Comparison of ENCODE assay signal across 24 mouse cellular contexts in genomic region chr9:67509510-67509909, GRCm38 (mm10). TPM values are rescaled to one million over a fixed set of nuclear protein-coding genes. Genes with fewer than 3 reads are reported as not detected.
DNase-seq lines count a peak whose midpoint lies in the region; ATAC-seq and TF ChIP-seq lines count a peak whose summit lies in the region.
"Had no signal": no experiment of that assay in that cellular context is flagged by ENCODE, and none has a peak within 500 bp of the region (broad histone marks: within the 10 kb centered on the region; RNA-seq: fewer than 3 reads in every experiment).

No protein-coding gene starts in this region.

- TF ChIP-seq EP300 in lung, postnatal 0 days (IDR thresholded peaks at IDR 0.05): no peak

- H3K4me2 ChIP-seq in lung, postnatal 0 days (replicated peaks; ENCODE audit: low read depth, low read length): no peak overlapping the region
- H3K4me2 ChIP-seq in embryonic facial prominence, embryonic 14.5 days (ENCODE audit: low read depth, low read length): no peak overlapping the region
- H3K4me2 ChIP-seq in kidney, embryonic 15.5 days: no peak overlapping the region
- H3K4me2 ChIP-seq: embryonic facial prominence, embryonic 15.5 days; forebrain, embryonic 15.5 days; heart, embryonic 11.5 days; heart, embryonic 15.5 days; hindbrain, embryonic 13.5 days had no signal

- H3K9ac ChIP-seq in lung, postnatal 0 days (replicated peaks; ENCODE audit: low read depth): no peak overlapping the region
- H3K9ac ChIP-seq in embryonic facial prominence, embryonic 14.5 days (ENCODE audit: low read depth, low read length): no peak overlapping the region
- no peak overlapping the region for H3K9ac ChIP-seq in kidney, embryonic 15.5 days
- H3K9ac ChIP-seq: embryonic facial prominence, embryonic 15.5 days; forebrain, embryonic 15.5 days; heart, embryonic 15.5 days; hindbrain, embryonic 13.5 days had no signal

- no peaks in the 10 kb centered on the region for H3K4me1 ChIP-seq in lung, postnatal 0 days (ENCODE audit: insufficient read depth, low read depth, low read length)
- no peaks in the 10 kb centered on the region for H3K4me1 ChIP-seq in embryonic facial prominence, embryonic 14.5 days (ENCODE audit: control insufficient read depth, insufficient read depth, low read length)
- peaks cover 16% of the 10 kb centered on the region for H3K4me1 ChIP-seq in kidney, embryonic 15.5 days
- H3K4me1 ChIP-seq: forebrain, embryonic 15.5 days; heart, embryonic 15.5 days had no signal

- H3K4me3 ChIP-seq in lung, postnatal 0 days (ENCODE audit: low read depth, low read length): no peak overlapping the region
- no peak overlapping the region for H3K4me3 ChIP-seq in embryonic facial prominence, embryonic 14.5 days (ENCODE audit: low read depth, low read length)
- H3K4me3 ChIP-seq in kidney, embryonic 15.5 days (replicated peaks): no peak overlapping the region
- H3K4me3 ChIP-seq: embryonic facial prominence, embryonic 15.5 days; erythroblast, embryonic 14.5 days; forebrain, embryonic 10.5 days; forebrain, embryonic 15.5 days; heart, embryonic 15.5 days; hindbrain, embryonic 13.5 days had no signal

- H3K27ac ChIP-seq in lung, postnatal 0 days (ENCODE audit: low read length): no peak overlapping the region
- H3K27ac ChIP-seq in embryonic facial prominence, embryonic 14.5 days (replicated peaks; ENCODE audit: low read depth, low read length): no peak overlapping the region
- no peak overlapping the region for H3K27ac ChIP-seq in kidney, embryonic 15.5 days
- H3K27ac ChIP-seq: embryonic facial prominence, embryonic 15.5 days; forebrain, embryonic 10.5 days; forebrain, embryonic 15.5 days; heart, embryonic 15.5 days; hindbrain, embryonic 13.5 days; hindbrain, postnatal 0 days had no signal

- no peaks in the 10 kb centered on the region for H3K9me3 ChIP-seq in lung, postnatal 0 days (ENCODE audit: low read length)
- H3K9me3 ChIP-seq in embryonic facial prominence, embryonic 14.5 days (ENCODE audit: control insufficient read depth, low read length): 0 out of 2 replicates have a peak, but pooled peaks cover 5% of the 10 kb centered on the region
- H3K9me3 ChIP-seq in kidney, embryonic 15.5 days (replicated peaks): no peaks in the 10 kb centered on the region
- H3K9me3 ChIP-seq: embryonic facial prominence, embryonic 15.5 days; forebrain, embryonic 10.5 days; forebrain, embryonic 15.5 days; heart, embryonic 15.5 days; hindbrain, embryonic 13.5 days had no signal

- peak; percentile 17; the same call in 1 of the 2 replicates for ATAC-seq in lung, postnatal 0 days
- ATAC-seq in embryonic facial prominence, embryonic 14.5 days (ENCODE audit: low read depth): no peak
- no peak for ATAC-seq in kidney, embryonic 15.5 days (replicated peaks; ENCODE audit: low FRiP score)
- ATAC-seq: forebrain, embryonic 15.5 days; hindbrain, postnatal 0 days had no signal

- no peaks in the 10 kb centered on the region for H3K27me3 ChIP-seq in lung, postnatal 0 days (replicated peaks; ENCODE audit: insufficient read depth, low read length)
- H3K27me3 ChIP-seq in embryonic facial prominence, embryonic 14.5 days (replicated peaks; ENCODE audit: control insufficient read depth, insufficient read depth, low read length): no peaks in the 10 kb centered on the region
- 0 out of 2 replicates have a peak, but pooled peaks cover 4% of the 10 kb centered on the region for H3K27me3 ChIP-seq in kidney, embryonic 15.5 days
- H3K27me3 ChIP-seq: CH12.LX; embryonic facial prominence, embryonic 15.5 days; forebrain, embryonic 15.5 days; heart, embryonic 15.5 days; hindbrain, embryonic 13.5 days had no signal

- peak; percentile 31 for DNase-seq in embryo, embryonic 11 days
- DNase-seq in embryo, embryonic 9.5 days (ENCODE audit: extremely low spot score): no peak
- peak; percentile 31 for DNase-seq in lung, postnatal 0 days (ENCODE audit: low spot score)
- no peak for DNase-seq in lung, postnatal 10 days
- peak; percentile 46 for DNase-seq in embryonic facial prominence, embryonic 14.5 days (ENCODE audit: low spot score)
- no peak for DNase-seq in urinary bladder, postnatal 14 days (ENCODE audit: low spot score)
- DNase-seq: adrenal gland, adult 2 months; adrenal gland, postnatal 25 days; cerebellum, adult 18-20 months; cerebellum, adult 9-11 months; cerebellum, postnatal 36 days; gastrocnemius, postnatal 10 days; heart, adult 18-20 months; heart, postnatal 14 days had no signal

- no peaks in the 10 kb centered on the region for H3K36me3 ChIP-seq in lung, postnatal 0 days (ENCODE audit: insufficient read depth, low read length)
- 0 out of 2 replicates have a peak, but pooled peaks cover 6% of the 10 kb centered on the region for H3K36me3 ChIP-seq in embryonic facial prominence, embryonic 14.5 days (ENCODE audit: control insufficient read depth, insufficient read depth, low read length)
- H3K36me3 ChIP-seq in kidney, embryonic 15.5 days: no peaks in the 10 kb centered on the region
- H3K36me3 ChIP-seq: embryonic facial prominence, embryonic 15.5 days; forebrain, embryonic 15.5 days; hindbrain, embryonic 13.5 days had no signal

- 11% methylated on average over 3 of the region's 3 CpGs for WGBS in lung, postnatal 0 days
- WGBS in embryonic facial prominence, embryonic 14.5 days: 37% methylated on average over 3 of the region's 3 CpGs
- 47% methylated on average over 3 of the region's 3 CpGs for WGBS in kidney, embryonic 15.5 days

- no peak for TF ChIP-seq CTCF in lung, postnatal 0 days (IDR thresholded peaks at IDR 0.05)

RNA-seq across cellular contexts. Expression of gene Tln2, which starts 50.0 kb away (rescaled TPM):
- polyA plus RNA-seq in lung, postnatal 0 days (2015; fragmentation: Nextera tagmentation; extraction: Ambion mirVana): 9.9 and 11.5 TPM in 2 replicates
- polyA plus RNA-seq in embryonic facial prominence, embryonic 14.5 days (2014; fragmentation: Nextera tagmentation; extraction: Ambion mirVana): 42.0 and 46.3 TPM in 2 replicates
- polyA plus RNA-seq in kidney, embryonic 15.5 days (2015; fragmentation: Nextera tagmentation; extraction: Ambion mirVana): 20.8 and 21.1 TPM in 2 replicates

Comparison
In these comparisons a context has a peak if more than half of its experiments do, and no peak if none do; other contexts are left out.
1. DNase-seq: peak in embryo, embryonic 11 days (single experiment), lung, postnatal 0 days (single experiment) and embryonic facial prominence, embryonic 14.5 days (single experiment); none in embryo, embryonic 9.5 days (single experiment), lung, postnatal 10 days (single experiment) and urinary bladder, postnatal 14 days (single experiment).